Mouse (Mus musculus): Measurements from ENCODE around the gene Cxcr2. TPM values are rescaled to one million over a fixed set of nuclear protein-coding genes. Genes with fewer than 3 reads are reported as not detected.

Cxcr2 gene
- polyA plus RNA-seq, 1 experiment from 2014 or later: 0.07 TPM

- H3K27ac ChIP-seq (ENCODE audit: low read depth, low read length): no peak overlapping the region
- H3K27me3 ChIP-seq (replicated peaks; ENCODE audit: control insufficient read depth, insufficient read depth, low read length): no peaks in the 10 kb centered on the region
- H3K9me3 ChIP-seq (ENCODE audit: control insufficient read depth): no peaks in the 10 kb centered on the region
- 53% methylated on average over 6 of the region's 6 CpGs for WGBS
- no peak overlapping the region for H3K4me3 ChIP-seq (ENCODE audit: low read depth, low read length)
- no peaks in the 10 kb centered on the region for H3K4me1 ChIP-seq (replicated peaks; ENCODE audit: control insufficient read depth, insufficient read depth, low read length)
- no peak for TF ChIP-seq CTCF (IDR thresholded peaks at IDR 0.05; ENCODE audit: low read depth)
- H3K9ac ChIP-seq (ENCODE audit: low read depth, low read length): no peak overlapping the region
- H3K4me2 ChIP-seq (replicated peaks; ENCODE audit: low read depth): no peak overlapping the region
- no peaks in the 10 kb centered on the region for H3K36me3 ChIP-seq (ENCODE audit: control insufficient read depth, insufficient read depth)
- ATAC-seq: no peak
Measured at GRCm38 (mm10) chr1:74111696-74112030, 42.1 kb upstream of the Cxcr2 start.

- H3K27ac ChIP-seq (ENCODE audit: low read depth, low read length): no peak overlapping the region
- H3K9me3 ChIP-seq (ENCODE audit: control insufficient read depth): no peaks in the 10 kb centered on the region
- WGBS: 50% methylated on average over 3 of the region's 3 CpGs
- no peak overlapping the region for H3K4me2 ChIP-seq (replicated peaks; ENCODE audit: low read depth)
- H3K4me3 ChIP-seq (ENCODE audit: low read depth, low read length): no peak overlapping the region
- H3K27me3 ChIP-seq (replicated peaks; ENCODE audit: control insufficient read depth, insufficient read depth, low read length): no peaks in the 10 kb centered on the region
- no peak for TF ChIP-seq CTCF (IDR thresholded peaks at IDR 0.05; ENCODE audit: low read depth)
- ATAC-seq: no peak
- H3K9ac ChIP-seq (ENCODE audit: low read depth, low read length): no peak overlapping the region
- no peaks in the 10 kb centered on the region for H3K36me3 ChIP-seq (ENCODE audit: control insufficient read depth, insufficient read depth)
- no peaks in the 10 kb centered on the region for H3K4me1 ChIP-seq (replicated peaks; ENCODE audit: control insufficient read depth, insufficient read depth, low read length)
Measured at GRCm38 (mm10) chr1:74113071-74113470, 40.7 kb upstream of the Cxcr2 start.

GRCm38 (mm10) chr1:74117876-74118275, 35.9 kb upstream of the Cxcr2 start:
- Histone ChIP-seq H3K4me3 (ENCODE audit: low read depth, low read length) (no peak overlapping the region), H3K4me2 (replicated peaks; ENCODE audit: low read depth) (no peak overlapping the region), H3K9ac (ENCODE audit: low read depth, low read length) (no peak overlapping the region), H3K9me3 (ENCODE audit: control insufficient read depth) (no peaks in the 10 kb centered on the region), H3K27me3 (replicated peaks; ENCODE audit: control insufficient read depth, insufficient read depth, low read length) (no peaks in the 10 kb centered on the region; the same call in 1 of the 2 replicates), H3K27ac (ENCODE audit: low read depth, low read length) (no peak overlapping the region), H3K4me1 (replicated peaks; ENCODE audit: control insufficient read depth, insufficient read depth, low read length) (no peaks in the 10 kb centered on the region), H3K36me3 (ENCODE audit: control insufficient read depth, insufficient read depth) (no peaks in the 10 kb centered on the region)
- TF ChIP-seq CTCF (IDR thresholded peaks at IDR 0.05; ENCODE audit: low read depth): no peak
- 88% methylated on average over 6 of the region's 6 CpGs for WGBS
- no peak for ATAC-seq

GRCm38 (mm10) chr1:74119115-74119514, 34.7 kb upstream of the Cxcr2 start:
- H3K4me1 ChIP-seq (replicated peaks; ENCODE audit: control insufficient read depth, insufficient read depth, low read length): no peaks in the 10 kb centered on the region
- no peaks in the 10 kb centered on the region for H3K9me3 ChIP-seq (ENCODE audit: control insufficient read depth)
- ATAC-seq: no peak
- H3K9ac ChIP-seq (ENCODE audit: low read depth, low read length): no peak overlapping the region
- no peak overlapping the region for H3K4me3 ChIP-seq (ENCODE audit: low read depth, low read length)
- H3K27me3 ChIP-seq (replicated peaks; ENCODE audit: control insufficient read depth, insufficient read depth, low read length): peaks cover 2% of the 10 kb centered on the region; the same call in 1 of the 2 replicates
- TF ChIP-seq CTCF (IDR thresholded peaks at IDR 0.05; ENCODE audit: low read depth): no peak
- no peaks in the 10 kb centered on the region for H3K36me3 ChIP-seq (ENCODE audit: control insufficient read depth, insufficient read depth)
- WGBS: 89% methylated on average over 1 of the region's 1 CpGs
- H3K27ac ChIP-seq (ENCODE audit: low read depth, low read length): no peak overlapping the region
- no peak overlapping the region for H3K4me2 ChIP-seq (replicated peaks; ENCODE audit: low read depth)

- no peak for ATAC-seq
- H3K4me3 ChIP-seq (ENCODE audit: low read depth, low read length): no peak overlapping the region
- peaks cover 6% of the 10 kb centered on the region; the same call in 1 of the 2 replicates for H3K27me3 ChIP-seq (replicated peaks; ENCODE audit: control insufficient read depth, insufficient read depth, low read length)
- no peak overlapping the region for H3K4me2 ChIP-seq (replicated peaks; ENCODE audit: low read depth)
- no peak overlapping the region for H3K27ac ChIP-seq (ENCODE audit: low read depth, low read length)
- H3K9ac ChIP-seq (ENCODE audit: low read depth, low read length): no peak overlapping the region
- no peak for TF ChIP-seq CTCF (IDR thresholded peaks at IDR 0.05; ENCODE audit: low read depth)
- no peaks in the 10 kb centered on the region for H3K36me3 ChIP-seq (ENCODE audit: control insufficient read depth, insufficient read depth)
- WGBS: 83% methylated on average over 7 of the region's 7 CpGs
- H3K9me3 ChIP-seq (ENCODE audit: control insufficient read depth): no peaks in the 10 kb centered on the region
- H3K4me1 ChIP-seq (replicated peaks; ENCODE audit: control insufficient read depth, insufficient read depth, low read length): no peaks in the 10 kb centered on the region
Measured at GRCm38 (mm10) chr1:74121138-74121537, 32.7 kb upstream of the Cxcr2 start.

GRCm38 (mm10) chr1:74121821-74122576, 31.8 kb upstream of the Cxcr2 start:
- H3K27ac ChIP-seq (ENCODE audit: low read depth, low read length): no peak overlapping the region; the same call in 1 of the 2 replicates
- no peaks in the 10 kb centered on the region for H3K9me3 ChIP-seq (ENCODE audit: control insufficient read depth)
- H3K36me3 ChIP-seq (ENCODE audit: control insufficient read depth, insufficient read depth): no peaks in the 10 kb centered on the region
- WGBS: 51% methylated on average over 9 of the region's 9 CpGs
- no peak overlapping the region for H3K4me3 ChIP-seq (ENCODE audit: low read depth, low read length)
- H3K9ac ChIP-seq (ENCODE audit: low read depth, low read length): no peak overlapping the region
- TF ChIP-seq CTCF (IDR thresholded peaks at IDR 0.05; ENCODE audit: low read depth): no peak
- H3K4me2 ChIP-seq (replicated peaks; ENCODE audit: low read depth): no peak overlapping the region
- H3K4me1 ChIP-seq (replicated peaks; ENCODE audit: control insufficient read depth, insufficient read depth, low read length): no peaks in the 10 kb centered on the region
- ATAC-seq: no peak
- peaks cover 6% of the 10 kb centered on the region; the same call in 1 of the 2 replicates for H3K27me3 ChIP-seq (replicated peaks; ENCODE audit: control insufficient read depth, insufficient read depth, low read length)
